Mouse (Mus musculus) myocyte (in vitro differentiated cells): Measurements from ENCODE around the gene Sema3b.

Source experiments
- CEBPB ChIP-seq: IDR thresholded peaks from 2 replicates; pipeline ENCODE4 v1.6.1; 2011; ENCODE audit warnings: mild to moderate bottlenecking, moderate library complexity; ENCODE audit not compliant: poor library complexity, insufficient read depth, severe bottlenecking
- E2F4 ChIP-seq: IDR thresholded peaks from one replicate; pipeline ENCODE4 v1.6.1; 2011; ENCODE audit warnings: mild to moderate bottlenecking, control low read depth, moderate library complexity; ENCODE audit not compliant: insufficient read depth
- MAX ChIP-seq: IDR thresholded peaks from one replicate; pipeline ENCODE4 v1.6.1; 2011; ENCODE audit warnings: low read depth, mild to moderate bottlenecking, control low read depth
- MYOD1 ChIP-seq, 3 experiments: IDR thresholded peaks; one replicate each; pipeline ENCODE4 v1.6.1; 2011; ENCODE audit warnings: control low read depth in 2 of 3, low read depth in 2 of 3, mild to moderate bottlenecking in 2 of 3, moderate library complexity in 1 of 3; ENCODE audit not compliant: insufficient read length in 2 of 3, control insufficient read depth in 1 of 3
- MYOG ChIP-seq, 3 experiments: IDR thresholded peaks; one replicate each; pipeline ENCODE4 v1.6.1; 2011; ENCODE audit warnings: control low read depth in 2 of 3, low read depth in 2 of 3, mild to moderate bottlenecking in 2 of 3; ENCODE audit not compliant: insufficient read length in 2 of 3, control insufficient read depth in 1 of 3, insufficient read depth in 1 of 3
- POLR2A ChIP-seq: IDR thresholded peaks from one replicate; pipeline ENCODE4 v1.6.1; 2011; ENCODE audit warnings: low read depth, mild to moderate bottlenecking, control low read depth, moderate library complexity; ENCODE audit not compliant: insufficient read length
- POLR2AphosphoS2 ChIP-seq: IDR thresholded peaks from one replicate; pipeline ENCODE4 v1.6.1; 2011; ENCODE audit warnings: low read depth, control low read depth; ENCODE audit not compliant: insufficient read length
- REST ChIP-seq: IDR thresholded peaks from one replicate; pipeline ENCODE4 v1.6.1; 2011; ENCODE audit warnings: mild to moderate bottlenecking, control low read depth, moderate library complexity; ENCODE audit not compliant: insufficient read depth, insufficient read length
- SRF ChIP-seq: IDR thresholded peaks from one replicate; pipeline ENCODE4 v1.6.1; 2011; ENCODE audit warnings: low read depth; ENCODE audit not compliant: control insufficient read depth, insufficient read length
- TCF12 ChIP-seq: IDR thresholded peaks from one replicate; pipeline ENCODE4 v1.6.1; 2011; ENCODE audit warnings: mild to moderate bottlenecking, control low read depth; ENCODE audit not compliant: poor library complexity, insufficient read depth, severe bottlenecking
- TCF3 ChIP-seq: IDR thresholded peaks from one replicate; pipeline ENCODE4 v1.6.1; 2011; ENCODE audit warnings: low read depth, control low read depth; ENCODE audit not compliant: insufficient read length
- USF1 ChIP-seq: IDR thresholded peaks from one replicate; pipeline ENCODE4 v1.6.1; 2011; ENCODE audit warnings: low read depth, mild to moderate bottlenecking, control low read depth, moderate library complexity

DNA sequence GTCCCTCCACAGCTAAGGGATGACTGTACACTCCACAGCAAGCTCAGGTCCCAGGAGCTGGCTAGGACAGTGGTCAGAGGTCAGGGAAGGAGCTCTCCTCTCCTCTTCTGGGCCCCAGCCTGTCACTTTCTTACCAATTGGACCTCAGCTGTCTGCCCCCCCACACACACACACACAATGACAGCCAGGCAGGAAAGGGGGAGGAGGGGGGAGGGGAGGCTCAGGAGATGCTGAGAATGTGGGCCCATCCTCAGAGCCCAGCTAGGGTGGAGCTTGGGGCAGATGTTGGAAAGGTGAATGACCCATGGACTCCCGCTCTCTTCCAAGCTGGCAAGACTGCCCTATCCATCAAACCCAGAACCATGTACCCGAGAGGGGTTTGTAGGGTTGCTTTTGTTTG, 2.0 kb downstream of the Sema3b start:
- TF ChIP-seq MAX (no peak), POLR2A (no peak), POLR2AphosphoS2 (no peak), MYOG (IDR thresholded peaks at IDR 0.05; ENCODE audit: control insufficient read depth in 1 of 3, insufficient read depth in 1 of 3, insufficient read length in 2 of 3, low read depth in 2 of 3) (peak in 1 of 3 experiments; percentile 65), TCF12 (no peak), USF1 (no peak), TCF3 (no peak), E2F4 (no peak), SRF (no peak), MYOD1 (IDR thresholded peaks at IDR 0.05; ENCODE audit: control insufficient read depth in 1 of 3, insufficient read length in 2 of 3, low read depth in 2 of 3) (peak in 1 of 3 experiments; percentile 54), CEBPB (no peak), REST (no peak)
